Mouse (Mus musculus) liver, embryonic 12.5 days (tissue): Measurements from ENCODE around the gene Tent4a. TPM values are rescaled to one million over a fixed set of nuclear protein-coding genes. Genes with fewer than 3 reads are reported as not detected.

Experiments used
- ATAC-seq: fragments of 200-750 bp; cut with Nextera tagmentation; 2 replicates; pipeline ENCODE4 v1.8.0; 2017; ENCODE audit warnings: moderate number of reproducible peaks, mild to moderate bottlenecking, moderate library complexity
- H3K27ac ChIP-seq: fragments of 300-500 bp; sonication (generic); 2 replicates; pipeline ENCODE4 v1.5.1; 2016; ENCODE audit warnings: mild to moderate bottlenecking
- H3K27me3 ChIP-seq: fragments of 300-500 bp; sonication (generic); replicated peaks from 2 replicates; pipeline ENCODE4 v1.6.1; 2016; ENCODE audit warnings: mild to moderate bottlenecking, moderate library complexity
- H3K36me3 ChIP-seq: fragments of 300-500 bp; sonication (generic); 2 replicates; pipeline ENCODE4 v1.6.1; 2016; ENCODE audit warnings: mild to moderate bottlenecking, moderate library complexity
- H3K4me1 ChIP-seq: fragments of 300-500 bp; sonication (generic); 2 replicates; pipeline ENCODE4 v1.6.1; 2016
- H3K4me2 ChIP-seq: fragments of 300-500 bp; sonication (generic); 2 replicates; pipeline ENCODE4 v1.6.1; 2016; ENCODE audit warnings: mild to moderate bottlenecking, moderate library complexity
- H3K4me3 ChIP-seq: fragments of 300-500 bp; sonication (generic); 2 replicates; pipeline ENCODE4 v1.5.1; 2016; ENCODE audit warnings: mild to moderate bottlenecking, moderate library complexity
- H3K9ac ChIP-seq: fragments of 300-500 bp; sonication (generic); 2 replicates; pipeline ENCODE4 v1.6.1; 2016; ENCODE audit warnings: mild to moderate bottlenecking, moderate library complexity
- H3K9me3 ChIP-seq: fragments of 300-500 bp; sonication (generic); replicated peaks from 2 replicates; pipeline ENCODE4 v1.6.1; 2016; ENCODE audit warnings: mild to moderate bottlenecking, moderate library complexity
- WGBS: fragments of 180-500 bp; shearing (Covaris S2); methylation state at CpG from one replicate; pipeline ENCODE4 v1.1.7; 2016; ENCODE audit not compliant: insufficient replicate concordance; 5-methylcytosine and 5-hydroxymethylcytosine counted together
- polyA plus RNA-seq: library from polyadenylated mRNA; unstranded; fragments of >200 nt; fragmentation: Nextera tagmentation; extraction: Ambion mirVana; gene quantifications from 2 replicates; pipeline ENCODE4 v1.2.1, GENCODE M21; 2016

Tent4a gene
- polyA plus RNA-seq, 1 experiment from 2014 or later: 3.0 TPM

GRCm38 (mm10) chr13:69542571-69543352 lies 8.3 kb upstream of the Tent4a start:
- Histone ChIP-seq H3K9me3 (no peaks in the 10 kb centered on the region), H3K4me2 (no peak overlapping the region), H3K36me3 (no peaks in the 10 kb centered on the region), H3K9ac (no peak overlapping the region), H3K27me3 (peaks cover 18% of the 10 kb centered on the region), H3K27ac (no peak overlapping the region), H3K4me1 (peaks cover 14% of the 10 kb centered on the region), H3K4me3 (no peak overlapping the region)
- WGBS: 53% methylated on average over 17 of the region's 17 CpGs
- no peak for ATAC-seq

- 71% methylated on average over 10 of the region's 10 CpGs for WGBS
- Histone ChIP-seq H3K36me3 (no peaks in the 10 kb centered on the region), H3K4me3 (no peak overlapping the region), H3K27ac (no peak overlapping the region), H3K4me1 (peaks cover 15% of the 10 kb centered on the region), H3K9me3 (no peaks in the 10 kb centered on the region), H3K9ac (no peak overlapping the region), H3K4me2 (no peak overlapping the region), H3K27me3 (peaks cover 18% of the 10 kb centered on the region)
- no peak for ATAC-seq
These were observed 7.4 kb upstream of the Tent4a start for GRCm38 (mm10) chr13:69541776-69542175.

DNA sequence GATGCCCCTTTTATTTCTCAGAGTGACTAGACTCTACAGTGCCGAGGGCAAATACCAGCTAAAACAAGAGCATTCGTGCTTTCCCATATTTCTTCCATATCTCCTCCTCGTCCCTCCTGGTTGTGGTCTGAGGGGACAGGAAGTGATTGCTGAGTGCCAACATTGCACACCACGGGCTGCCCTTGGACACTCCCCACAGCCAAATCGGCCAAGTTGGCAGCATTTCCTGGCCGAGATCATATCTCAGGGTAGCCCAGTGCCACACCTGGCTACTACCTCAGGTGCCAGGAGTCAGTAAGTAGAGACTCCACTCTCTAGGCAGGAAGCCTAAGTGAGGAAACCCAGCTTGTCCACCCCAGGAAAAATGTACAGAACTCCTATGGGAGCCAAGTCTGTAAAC lies 6.8 kb upstream of the Tent4a start:
- no peaks in the 10 kb centered on the region for H3K9me3 ChIP-seq
- H3K4me3 ChIP-seq: no peak overlapping the region
- no peak for ATAC-seq
- H3K27ac ChIP-seq: no peak overlapping the region
- H3K36me3 ChIP-seq: no peaks in the 10 kb centered on the region
- H3K4me2 ChIP-seq: no peak overlapping the region
- no peak overlapping the region for H3K9ac ChIP-seq
- H3K4me1 ChIP-seq: peaks cover 17% of the 10 kb centered on the region
- peaks cover 18% of the 10 kb centered on the region for H3K27me3 ChIP-seq
- WGBS: 42% methylated on average over 6 of the region's 6 CpGs

DNA sequence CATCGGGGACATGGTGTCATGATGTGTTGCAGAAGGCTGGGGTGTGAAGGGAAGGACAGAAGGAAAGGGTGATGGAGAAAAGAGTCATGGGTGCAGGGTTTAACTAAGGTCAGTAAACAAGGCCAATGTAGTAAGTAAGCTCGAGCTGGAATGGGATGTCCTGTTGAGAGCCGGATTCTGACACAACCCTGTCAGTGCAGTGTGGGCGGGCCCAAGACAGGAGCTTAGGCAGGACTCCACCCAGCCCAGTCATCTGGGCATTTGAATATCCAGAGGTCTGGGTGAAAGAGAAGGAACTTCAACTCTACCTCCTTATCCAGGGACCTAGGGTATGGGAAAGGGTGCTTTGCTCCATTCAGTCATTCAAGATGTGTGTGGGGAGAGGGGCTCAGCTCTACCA lies 3.9 kb upstream of the Tent4a start:
- Histone ChIP-seq H3K4me2 (peak overlapping the region; percentile 24; the same call in 1 of the 2 replicates), H3K9ac (peak overlapping the region; percentile 17; the same call in 1 of the 2 replicates), H3K4me1 (peaks cover 28% of the 10 kb centered on the region), H3K4me3 (no peak overlapping the region), H3K9me3 (no peaks in the 10 kb centered on the region), H3K27ac (no peak overlapping the region), H3K36me3 (no peaks in the 10 kb centered on the region), H3K27me3 (0 out of 2 replicates have a peak, but pooled peaks cover 4% of the 10 kb centered on the region)
- ATAC-seq: no peak
- 21% methylated on average over 4 of the region's 4 CpGs for WGBS

GRCm38 (mm10) chr13:69537366-69537765 lies 2.9 kb upstream of the Tent4a start:
- Histone ChIP-seq H3K4me1 (peaks cover 30% of the 10 kb centered on the region), H3K27ac (no peak overlapping the region), H3K9ac (no peak overlapping the region), H3K9me3 (no peaks in the 10 kb centered on the region), H3K27me3 (no peaks in the 10 kb centered on the region), H3K4me2 (no peak overlapping the region), H3K36me3 (no peaks in the 10 kb centered on the region), H3K4me3 (no peak overlapping the region)
- no peak for ATAC-seq
- WGBS: 77% methylated on average over 7 of the region's 7 CpGs

- no peaks in the 10 kb centered on the region for H3K27me3 ChIP-seq
- H3K36me3 ChIP-seq: 0 out of 2 replicates have a peak, but pooled peaks cover 4% of the 10 kb centered on the region
- no peak for ATAC-seq
- WGBS: 74% methylated on average over 4 of the region's 4 CpGs
- H3K4me2 ChIP-seq: peak overlapping the region; percentile 92
- no peaks in the 10 kb centered on the region for H3K9me3 ChIP-seq
- peaks cover 43% of the 10 kb centered on the region for H3K4me1 ChIP-seq
- H3K27ac ChIP-seq: no peak overlapping the region; the same call in 1 of the 2 replicates
- peak overlapping the region; percentile 89 for H3K9ac ChIP-seq
- peak overlapping the region; percentile 94 for H3K4me3 ChIP-seq
These were observed 1.6 kb upstream of the Tent4a start for GRCm38 (mm10) chr13:69536021-69536420.

GRCm38 (mm10) chr13:69534654-69535551 lies 486 bp upstream of the Tent4a start:
- peak; percentile 92 for ATAC-seq
- Histone ChIP-seq H3K36me3 (peaks cover 15% of the 10 kb centered on the region), H3K27ac (peak overlapping the region; percentile 92), H3K4me1 (peaks cover 53% of the 10 kb centered on the region), H3K4me3 (peak overlapping the region; percentile 94), H3K9ac (peak overlapping the region; percentile 97), H3K27me3 (no peaks in the 10 kb centered on the region), H3K9me3 (no peaks in the 10 kb centered on the region), H3K4me2 (peak overlapping the region; percentile 92)
- under 1% methylated on average over 85 of the region's 86 CpGs for WGBS

DNA sequence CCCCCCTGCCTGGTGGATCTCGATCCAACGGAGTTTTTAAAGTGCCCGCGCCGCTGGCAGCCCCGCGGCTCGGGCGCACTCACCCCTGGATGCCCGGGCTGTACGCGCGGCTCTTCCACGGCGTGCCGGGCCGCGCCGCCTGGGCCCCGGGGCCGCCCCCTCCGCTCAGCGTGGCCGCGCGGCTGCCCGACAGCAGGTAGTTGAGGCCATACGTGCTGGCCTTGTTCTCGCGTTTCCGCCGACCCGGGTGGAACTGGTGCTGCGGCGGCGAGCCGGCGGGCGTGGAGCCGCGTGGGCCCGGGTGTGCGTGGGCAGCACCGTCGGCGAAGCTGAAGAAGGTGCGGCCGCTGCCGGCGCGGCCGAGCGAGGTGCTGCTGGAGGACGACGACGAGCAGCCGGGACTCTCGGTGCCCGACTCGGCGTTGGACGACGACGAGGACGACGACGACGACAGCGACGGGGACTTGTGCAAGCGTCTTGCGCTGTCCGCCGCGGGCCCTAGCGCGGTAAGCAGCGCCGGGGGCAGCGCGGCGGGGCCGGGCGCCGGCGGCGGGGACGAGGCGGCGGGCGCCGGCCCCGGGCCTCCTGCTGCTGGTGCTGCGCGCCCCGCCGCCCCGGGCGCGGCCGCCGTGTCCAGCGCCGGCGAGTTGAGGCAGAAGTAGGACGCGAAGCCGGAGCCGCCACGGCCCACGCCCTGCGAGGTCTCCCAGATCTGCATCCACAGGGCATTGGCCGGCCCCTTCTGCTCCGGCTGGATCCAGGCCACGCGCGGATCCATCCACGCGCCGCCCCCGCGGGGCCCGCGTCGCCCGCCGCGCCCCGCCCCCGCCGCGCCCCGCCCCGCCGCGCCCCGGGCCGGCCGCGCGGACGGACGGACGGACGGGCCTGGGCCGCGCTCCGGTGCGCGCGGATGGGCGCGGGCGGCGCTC lies 748 bp downstream of the Tent4a start, which contains the start of gene Nsun2:
Gene Nsun2, plus strand, starts transcription at position 342 of the 929 bp plus-strand sequence.
- H3K4me1 ChIP-seq: peaks cover 63% of the 10 kb centered on the region
- H3K9me3 ChIP-seq: no peaks in the 10 kb centered on the region

DNA sequence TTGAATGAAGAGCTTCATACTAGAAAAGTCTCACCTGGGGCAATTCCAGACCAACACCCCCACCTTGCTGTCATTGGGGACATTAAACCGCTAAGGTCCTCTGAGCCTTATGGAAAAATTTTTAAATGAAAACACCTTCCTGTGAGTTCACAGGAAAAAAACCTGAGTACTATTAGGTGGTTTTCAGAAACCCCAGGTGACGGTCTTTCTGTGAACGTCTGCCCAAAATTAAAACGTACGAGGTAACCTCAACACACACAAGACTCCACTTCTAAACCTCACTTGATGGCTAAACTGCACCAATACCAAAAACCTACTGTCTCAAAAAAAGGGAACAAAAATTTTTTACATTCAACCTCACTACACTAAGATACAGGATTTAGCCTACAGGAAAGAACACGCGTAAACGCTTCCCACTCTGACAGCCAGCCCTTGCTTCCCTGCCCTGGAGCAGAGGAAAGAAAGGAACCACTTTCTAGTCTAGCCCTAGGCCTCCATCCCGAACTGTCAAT lies 1.5 kb downstream of the Tent4a start:
- Histone ChIP-seq H3K27me3 (no peaks in the 10 kb centered on the region), H3K27ac (peak overlapping the region; percentile 92), H3K4me3 (peak overlapping the region; percentile 94), H3K4me1 (peaks cover 63% of the 10 kb centered on the region), H3K36me3 (peaks cover 27% of the 10 kb centered on the region), H3K4me2 (peak overlapping the region; percentile 97), H3K9ac (peak overlapping the region; percentile 97), H3K9me3 (no peaks in the 10 kb centered on the region)
- 2% methylated on average over 9 of the region's 9 CpGs for WGBS
- no peak for ATAC-seq

More for the DNA sequence above, 748 bp downstream of the Tent4a start, which contains the start of gene Nsun2:
- peak within 1 kb of the TSS; percentile 92 for H3K27ac ChIP-seq
- H3K27me3 ChIP-seq: no peaks in the 10 kb centered on the region
- H3K4me2 ChIP-seq: peak within 1 kb of the TSS; percentile 97
- ATAC-seq: peak; percentile 21; the same call in 1 of the 2 replicates
- under 1% methylated on average over 135 of the region's 155 CpGs for WGBS
- H3K9ac ChIP-seq: peak within 1 kb of the TSS; percentile 97
- H3K4me3 ChIP-seq: peak within 1 kb of the TSS; percentile 94
- peaks cover 27% of the 10 kb centered on the region for H3K36me3 ChIP-seq

GRCm38 (mm10) chr13:69532101-69532892 lies 2.1 kb downstream of the Tent4a start:
- H3K4me1 ChIP-seq: peaks cover 67% of the 10 kb centered on the region
- peaks cover 27% of the 10 kb centered on the region for H3K36me3 ChIP-seq
- ATAC-seq: no peak
- H3K9ac ChIP-seq: peak overlapping the region; percentile 97
- H3K27me3 ChIP-seq: no peaks in the 10 kb centered on the region
- H3K27ac ChIP-seq: 0 out of 2 replicates have a peak overlapping the region, but pooled peaks have one; percentile 5
- WGBS: 23% methylated on average over 14 of the region's 14 CpGs
- peak overlapping the region; percentile 97 for H3K4me2 ChIP-seq
- H3K9me3 ChIP-seq: no peaks in the 10 kb centered on the region
- peak overlapping the region; percentile 94 for H3K4me3 ChIP-seq
